Mouse (Mus musculus) kidney, postnatal 10 days (tissue): ENCODE results near the gene Hpca.

Experiments used
- DNase-seq: peaks from one replicate; pipeline ENCODE4 v3.0.0; 2021; ENCODE audit warnings: mixed read lengths

The Hpca gene

DNA sequence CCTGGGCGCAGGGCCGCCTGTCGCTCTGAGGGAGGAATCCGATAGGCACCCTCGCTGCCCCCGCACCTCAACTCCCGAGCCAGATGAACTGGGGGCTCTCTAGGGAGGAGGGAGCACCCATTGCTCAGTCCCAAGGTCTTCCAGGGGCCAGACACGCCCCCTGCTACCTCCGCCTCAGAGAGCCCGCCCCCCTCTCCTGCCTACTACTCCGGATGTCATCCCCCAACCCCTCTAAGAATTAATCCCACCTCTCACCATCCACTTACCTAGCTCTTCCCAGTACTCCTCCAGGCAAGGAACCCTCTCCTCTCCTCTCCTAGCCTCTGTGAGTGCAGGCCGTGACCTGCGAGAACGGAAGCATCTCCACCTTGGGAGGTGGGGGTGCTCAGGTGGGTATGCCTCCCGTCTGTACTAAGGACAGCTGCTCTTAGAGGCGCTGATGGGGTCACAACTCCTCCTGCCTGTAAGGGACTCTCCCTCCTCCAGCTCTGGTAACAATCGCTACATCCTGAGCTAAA is at the start of gene Hpca:
TSS of gene Hpca (minus strand) at position 468 of the 518 bp plus-strand sequence.
- no peak for DNase-seq

DNA sequence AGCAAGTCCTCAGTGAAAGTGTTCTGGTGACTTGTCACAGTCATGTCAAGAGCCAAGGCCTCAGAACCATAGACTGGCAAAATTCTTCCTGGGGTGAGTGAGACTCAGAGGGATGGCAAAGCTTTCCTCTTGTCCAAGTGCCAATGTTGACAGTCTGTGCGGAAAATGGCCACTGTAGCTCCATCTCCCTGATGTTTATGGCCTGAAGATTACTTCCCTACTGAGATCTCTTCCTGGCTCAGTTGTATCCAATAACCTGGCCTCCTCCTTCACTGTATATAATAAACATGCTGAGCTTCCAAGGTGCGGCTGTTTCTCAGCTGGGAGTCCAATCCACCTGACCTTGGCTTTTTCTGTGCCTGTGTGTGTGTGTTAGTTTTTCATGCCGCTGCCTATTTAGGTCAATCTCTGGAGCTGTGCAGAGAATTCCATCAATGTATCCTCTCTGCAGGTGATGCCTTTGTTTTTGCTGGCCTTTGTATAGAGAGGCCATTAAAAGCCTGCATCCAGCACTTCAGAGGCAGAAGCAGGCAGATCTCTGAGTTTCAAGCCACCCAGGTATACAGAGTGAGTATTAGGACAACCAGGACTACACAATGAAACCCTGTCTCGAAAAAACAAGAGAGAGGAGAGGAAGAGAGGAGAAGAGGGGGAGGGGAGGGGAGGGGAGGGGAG is 39.9 kb upstream of the Hpca start:
- no peak for DNase-seq

DNA sequence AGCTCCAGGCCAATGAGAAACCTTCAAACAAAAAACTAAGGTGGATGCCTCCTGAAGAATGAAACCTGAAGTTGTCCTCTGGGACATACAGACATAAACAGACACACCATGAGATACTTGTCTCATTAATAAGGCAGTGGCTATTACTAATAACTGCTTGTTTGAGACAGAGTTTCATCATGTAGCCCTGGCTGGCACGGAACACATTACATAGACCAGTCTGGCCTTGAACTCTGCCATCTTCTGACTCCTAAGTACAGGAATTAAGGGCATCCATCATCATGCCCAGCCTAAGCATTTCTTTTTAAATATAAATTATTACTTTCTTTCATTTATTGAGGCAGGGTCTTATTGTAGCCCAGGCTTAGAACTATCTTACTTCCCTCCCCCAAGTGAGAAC is 39.2 kb upstream of the Hpca start:
- DNase-seq: no peak

DNA sequence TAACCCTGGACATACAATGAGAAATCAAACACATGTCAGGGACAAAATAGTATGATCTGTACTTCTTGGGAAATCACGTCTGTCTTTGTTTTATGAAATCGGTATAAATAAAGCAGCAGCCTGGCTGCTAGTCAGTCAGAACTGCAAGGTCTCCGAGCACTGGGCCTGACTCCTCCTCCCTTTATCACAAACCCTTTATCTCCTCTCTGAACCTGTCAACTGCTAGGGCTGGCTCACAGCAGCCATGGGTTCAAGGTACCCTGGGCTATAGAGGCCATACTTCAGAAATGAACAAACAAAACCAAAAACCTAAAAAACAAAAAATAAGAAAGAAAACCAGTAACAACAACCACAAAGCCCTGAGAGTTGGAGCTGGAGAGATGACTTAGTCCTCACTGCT is 36.7 kb upstream of the Hpca start:
- DNase-seq: no peak

DNA sequence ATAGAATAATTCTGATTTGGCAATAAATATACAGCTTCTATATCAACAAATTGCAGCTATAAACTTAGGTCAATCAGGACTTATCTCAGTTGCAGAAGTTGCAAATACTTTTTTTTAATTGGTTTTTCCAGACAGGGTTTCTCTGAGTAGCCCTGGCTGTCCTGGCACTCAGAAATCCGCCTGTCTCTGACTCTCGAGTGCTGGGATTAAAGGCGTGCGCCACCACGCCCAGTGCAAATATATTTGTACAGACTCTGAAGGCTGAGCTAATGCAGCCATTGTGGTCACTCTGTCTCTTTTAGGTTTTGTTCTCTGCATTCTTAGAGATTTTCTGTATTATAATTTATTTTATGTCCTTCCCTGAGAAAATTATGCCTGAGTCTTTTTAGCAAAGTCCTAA is 35.7 kb upstream of the Hpca start:
- DNase-seq: no peak

DNA sequence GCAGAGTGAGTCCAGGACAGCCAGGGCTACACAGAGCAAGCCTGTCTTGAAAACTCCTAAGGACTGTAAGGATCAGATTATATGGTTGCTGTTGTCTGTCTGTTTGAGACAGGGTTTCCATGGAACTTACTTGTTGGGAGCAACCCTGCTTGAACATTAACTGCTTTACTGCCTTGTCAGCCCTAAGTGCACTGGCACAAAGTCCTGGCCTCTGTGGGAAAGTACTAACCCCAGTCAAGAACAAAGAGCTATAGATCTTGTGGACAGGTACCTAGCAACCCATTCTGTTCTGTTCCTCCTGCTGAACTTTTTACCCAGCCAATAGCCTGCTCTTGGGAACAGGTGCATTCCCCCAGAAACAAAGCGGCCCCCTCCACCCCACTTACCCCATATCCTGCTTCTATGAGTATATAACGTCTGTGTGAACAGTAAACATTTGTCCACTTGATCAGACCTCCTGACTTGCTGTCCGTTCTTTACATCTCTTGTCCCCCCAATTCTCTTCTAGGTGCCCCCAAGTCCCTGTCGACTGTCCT is 29.5 kb upstream of the Hpca start:
- no peak for DNase-seq

DNA sequence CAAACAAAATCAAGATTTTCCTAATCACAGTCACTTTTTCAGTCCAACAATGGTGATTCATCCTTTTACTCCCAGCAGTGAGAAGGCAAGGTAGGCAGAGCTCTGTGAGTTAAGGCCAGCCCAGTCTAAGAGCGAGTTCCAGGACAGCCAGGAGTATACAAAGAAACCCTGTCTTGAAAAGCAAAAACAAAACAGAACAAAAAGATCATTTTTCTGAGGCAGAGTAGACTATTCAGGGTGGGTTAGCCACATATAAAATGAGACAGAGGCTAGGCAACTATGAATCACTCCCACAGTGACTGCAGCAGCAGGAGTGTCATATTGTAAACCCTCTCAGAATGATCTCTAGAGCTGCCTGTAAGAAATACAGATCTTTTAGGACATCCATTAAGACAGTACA is 27.5 kb upstream of the Hpca start:
- DNase-seq: no peak

DNA sequence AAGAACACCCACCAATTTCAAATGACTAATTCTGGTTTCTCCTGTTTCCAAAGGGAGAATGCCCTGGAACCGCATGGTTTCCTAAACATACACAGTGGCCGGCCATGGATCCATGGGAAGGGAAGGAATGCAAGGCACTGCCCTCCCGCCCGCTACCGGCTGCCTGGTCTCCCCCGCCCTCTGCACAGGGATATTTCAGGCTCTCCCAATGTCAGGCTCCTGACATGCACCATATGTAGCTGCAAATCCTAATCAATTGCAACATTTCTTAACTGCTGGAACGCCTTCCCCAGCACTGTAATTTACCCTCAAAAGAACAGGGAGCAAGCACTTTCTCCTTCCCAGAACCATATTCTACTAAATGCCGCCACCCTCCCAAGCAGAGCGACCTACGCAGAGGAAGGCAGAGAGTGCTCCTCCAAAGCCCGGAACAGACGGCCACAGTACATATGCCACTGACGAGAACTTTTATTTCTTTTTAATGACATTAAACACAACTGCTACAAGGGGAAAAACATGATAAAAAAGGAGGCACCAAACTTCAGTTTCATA is 25.8 kb upstream of the Hpca start:
- no peak for DNase-seq

DNA sequence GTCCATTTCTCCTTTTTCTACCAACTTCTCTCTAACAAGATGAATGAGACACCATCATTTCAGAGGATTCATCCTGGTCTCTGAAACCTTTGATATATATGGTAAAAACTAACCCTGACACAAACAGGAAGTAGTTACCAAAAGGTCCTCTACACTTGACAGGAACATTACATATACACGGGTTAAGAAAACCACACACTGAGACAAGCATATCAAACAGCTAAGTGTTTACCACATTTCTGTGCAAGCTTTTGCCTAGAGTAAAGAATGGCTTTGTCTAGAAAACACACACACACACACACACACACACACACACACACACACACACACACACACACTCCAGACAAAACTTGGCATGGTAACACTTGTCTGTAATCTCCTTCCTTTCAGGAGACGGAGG is 24.6 kb upstream of the Hpca start:
- DNase-seq: no peak

DNA sequence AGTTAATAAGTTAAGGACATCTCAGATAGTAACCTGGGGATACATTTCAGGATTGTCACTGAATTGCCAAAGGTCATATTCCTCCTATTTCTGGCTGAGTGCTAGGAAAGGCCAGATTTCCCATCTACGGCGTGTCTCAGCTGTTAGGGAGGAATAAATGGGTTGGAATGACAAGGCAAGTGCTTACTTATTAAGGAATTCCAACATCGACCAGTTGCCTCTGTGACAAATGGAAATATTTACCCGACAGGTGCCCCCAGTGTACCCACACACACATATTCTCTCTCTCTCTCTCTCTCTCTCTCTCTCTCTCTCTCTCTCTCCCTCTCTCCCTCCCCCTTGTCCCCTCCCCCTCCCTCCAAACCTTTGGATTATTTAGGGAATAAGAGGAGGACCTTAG is 24.1 kb upstream of the Hpca start:
- DNase-seq: no peak

DNA sequence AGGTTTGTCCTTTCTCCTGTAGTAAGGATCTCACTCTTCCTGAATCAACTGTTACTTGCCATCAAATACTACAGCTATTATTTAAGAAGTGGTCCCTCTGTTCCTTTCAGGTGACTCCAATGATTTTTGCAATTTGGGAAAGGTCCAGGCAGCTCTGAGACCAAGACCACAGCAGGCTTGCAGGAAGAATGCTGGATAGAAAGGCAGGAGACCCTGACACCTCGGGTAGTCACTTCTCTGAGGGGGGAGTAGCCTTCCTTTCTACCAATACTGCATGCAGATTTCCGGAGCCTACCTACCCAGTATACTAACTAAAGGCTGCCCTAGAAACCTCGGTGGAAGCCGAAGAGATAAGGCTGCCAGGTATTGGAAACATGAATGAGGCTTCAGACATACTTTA is 23.6 kb upstream of the Hpca start:
- DNase-seq: no peak

DNA sequence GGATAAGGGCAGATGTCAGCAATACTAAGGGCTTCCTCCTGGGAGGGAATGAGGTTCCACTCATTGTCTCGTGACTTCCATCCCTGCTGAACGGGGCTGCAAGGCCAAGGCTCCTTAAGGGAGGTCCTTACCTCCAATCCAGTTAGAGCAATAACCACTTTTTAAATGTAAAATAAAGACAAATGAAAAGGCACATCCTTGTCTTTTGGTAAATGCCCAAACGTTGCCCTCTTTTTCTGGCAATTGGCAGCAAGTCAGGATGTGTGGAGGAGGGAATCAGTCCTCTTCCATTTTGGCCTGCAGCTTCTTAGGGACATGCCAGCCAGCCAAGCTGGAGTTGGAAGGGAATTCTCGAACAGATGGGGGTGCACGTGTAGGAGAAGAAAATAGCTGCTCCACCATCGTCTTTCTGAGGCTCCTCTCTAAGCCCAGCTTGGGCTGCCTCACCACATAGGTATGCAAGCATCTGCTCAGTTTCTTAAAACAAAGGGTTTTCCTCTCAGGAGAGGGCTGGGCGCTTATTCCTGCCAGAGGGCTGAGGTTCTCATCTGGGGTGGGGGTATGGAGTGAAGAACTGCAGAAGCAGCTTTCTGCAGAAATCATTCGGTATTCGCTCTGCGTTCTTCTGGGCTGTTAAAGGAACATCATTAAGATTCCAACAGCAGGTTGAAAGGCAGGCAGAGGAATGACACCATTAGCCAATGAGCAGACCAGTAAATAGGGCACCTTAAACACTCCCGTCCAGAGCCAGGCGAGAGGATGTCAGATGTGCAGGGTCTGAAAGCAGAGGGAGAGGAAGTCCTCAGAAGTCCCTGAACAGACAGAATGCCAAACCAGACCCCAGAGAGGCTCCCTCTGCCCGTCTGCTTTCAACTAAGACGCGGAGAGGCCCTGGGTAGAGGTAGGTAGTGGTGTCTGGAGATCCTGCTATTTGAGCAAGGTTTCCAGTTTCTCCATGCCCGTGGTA is 22.8 kb upstream of the Hpca start:
- no peak for DNase-seq

DNA sequence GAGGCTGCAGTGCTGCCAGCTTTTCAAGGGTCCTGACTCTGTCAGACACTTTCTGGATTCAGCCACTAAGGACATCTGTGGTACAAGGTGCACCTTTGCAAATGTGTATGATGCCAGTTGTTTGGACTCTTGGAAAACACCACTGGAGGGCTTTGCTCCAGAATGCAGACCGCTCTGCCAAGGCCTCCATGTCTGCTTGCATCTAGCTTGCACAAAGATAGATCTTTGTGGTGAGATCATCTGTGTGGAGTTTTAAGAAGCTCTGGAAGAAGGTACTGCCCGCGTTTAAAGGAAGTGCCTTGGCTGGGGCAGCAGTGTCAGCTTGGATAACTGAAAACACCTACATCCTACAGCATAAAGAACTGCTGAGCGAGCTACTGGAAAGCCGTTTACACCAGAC is 21.7 kb upstream of the Hpca start:
- DNase-seq: no peak

DNA sequence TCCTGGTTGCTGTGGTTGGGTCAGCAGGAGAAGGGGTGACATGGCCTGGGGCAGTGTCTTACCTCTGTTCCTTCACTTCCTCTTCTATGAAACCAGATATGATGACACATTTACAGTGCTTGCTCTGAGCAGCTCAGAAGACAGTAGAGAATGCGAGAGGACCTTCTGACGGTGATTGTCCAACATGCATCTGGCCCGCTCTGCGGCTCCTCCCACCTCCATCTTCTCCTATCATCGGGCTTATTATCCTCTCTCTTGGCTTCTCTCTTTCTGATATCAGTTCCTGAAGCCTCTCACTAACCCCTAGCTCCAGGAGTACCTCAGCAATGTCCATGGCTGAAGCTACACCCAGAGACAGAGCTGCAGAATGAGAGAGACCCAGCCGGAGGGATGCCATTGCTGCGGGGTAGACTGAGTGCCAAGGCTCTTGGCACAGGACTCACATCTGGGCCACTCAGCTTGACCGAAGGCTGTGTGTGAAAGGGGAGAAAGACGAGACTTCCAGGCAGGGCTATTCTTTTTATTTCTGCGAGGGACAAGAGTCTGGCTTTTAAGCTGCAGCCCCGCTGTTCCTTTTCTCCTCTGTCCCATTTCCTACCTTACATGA is 20.7 kb upstream of the Hpca start:
- DNase-seq: no peak

DNA sequence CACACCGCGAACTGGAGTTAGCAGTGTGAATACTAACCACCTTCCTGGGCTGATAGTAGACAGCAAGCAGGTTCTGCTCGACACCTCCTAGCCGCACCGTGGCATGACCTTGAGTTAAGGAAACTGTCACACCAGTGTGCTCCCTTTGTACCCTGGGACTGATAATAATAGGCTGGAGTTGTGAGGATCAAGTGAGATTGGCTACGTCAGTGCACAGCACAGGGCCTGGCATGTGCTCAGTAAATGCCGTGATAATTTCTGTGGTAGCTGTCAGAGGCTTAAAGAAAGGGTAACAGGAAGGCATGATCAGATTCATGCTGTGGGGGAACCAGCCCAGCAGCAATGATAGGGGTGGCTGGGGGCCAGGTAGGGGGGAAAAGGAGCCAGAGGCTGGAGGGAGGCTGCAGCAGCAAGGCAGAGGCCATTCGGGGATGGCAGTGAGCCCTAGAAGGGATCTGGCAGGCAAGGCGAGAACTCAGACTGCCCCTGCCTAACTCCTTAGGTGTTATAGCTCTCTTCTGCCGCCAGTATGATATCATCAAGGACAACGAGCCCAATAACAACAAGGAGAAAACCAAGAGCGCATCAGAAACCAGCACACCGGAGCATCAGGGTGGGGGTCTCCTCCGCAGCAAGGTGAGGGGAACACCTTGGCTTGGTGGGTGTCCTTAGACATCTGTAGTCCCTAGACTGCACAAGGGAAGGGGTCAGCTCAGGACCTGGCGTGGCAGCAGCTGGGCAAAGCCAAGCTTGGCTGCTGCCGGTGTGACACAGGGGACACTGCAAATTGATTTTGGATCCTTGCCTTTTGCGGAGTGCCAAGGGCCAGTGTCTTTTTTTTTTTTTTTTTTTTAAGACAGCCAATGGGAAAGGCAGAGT is 20.0 kb upstream of the Hpca start:
- no peak for DNase-seq

DNA sequence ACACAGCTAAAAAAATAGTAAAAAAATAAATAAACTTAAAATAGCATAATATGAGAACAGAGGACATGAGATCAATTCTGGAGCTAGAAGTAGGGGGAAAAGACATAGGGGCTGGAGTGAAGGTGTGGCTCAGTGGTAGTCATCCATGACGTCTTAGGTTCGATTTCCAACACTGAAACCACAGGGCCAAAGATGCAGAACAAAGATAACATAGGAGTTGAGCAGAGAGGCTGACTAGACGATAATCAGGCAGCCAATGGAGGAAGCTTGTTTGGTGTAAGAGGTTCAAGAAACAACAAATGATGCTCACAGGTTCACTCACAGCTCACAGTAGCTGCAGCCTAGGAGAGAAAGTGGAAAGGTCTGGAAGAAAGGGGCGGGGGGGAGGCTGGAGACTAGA is 19.0 kb upstream of the Hpca start:
- DNase-seq: no peak

DNA sequence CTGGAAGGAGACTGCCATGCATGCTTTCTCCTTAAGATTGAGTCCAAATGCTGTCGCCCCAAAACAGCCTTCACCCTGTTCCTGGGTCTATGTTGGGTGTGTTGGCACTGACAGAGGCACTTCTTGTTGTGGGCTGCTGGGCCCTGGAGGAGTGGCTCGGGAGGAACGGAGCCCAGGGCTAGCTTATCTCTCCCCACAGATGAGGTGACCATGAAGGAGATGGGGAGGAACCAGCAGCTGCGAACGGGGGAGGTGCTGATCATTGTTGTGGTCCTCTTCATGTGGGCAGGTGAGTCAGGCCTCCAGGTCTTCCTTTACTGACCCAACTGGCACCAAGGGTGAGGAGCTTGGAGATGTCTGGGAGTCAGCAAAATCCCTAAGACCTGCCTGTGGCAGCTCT is 17.8 kb upstream of the Hpca start:
- DNase-seq: no peak

DNA sequence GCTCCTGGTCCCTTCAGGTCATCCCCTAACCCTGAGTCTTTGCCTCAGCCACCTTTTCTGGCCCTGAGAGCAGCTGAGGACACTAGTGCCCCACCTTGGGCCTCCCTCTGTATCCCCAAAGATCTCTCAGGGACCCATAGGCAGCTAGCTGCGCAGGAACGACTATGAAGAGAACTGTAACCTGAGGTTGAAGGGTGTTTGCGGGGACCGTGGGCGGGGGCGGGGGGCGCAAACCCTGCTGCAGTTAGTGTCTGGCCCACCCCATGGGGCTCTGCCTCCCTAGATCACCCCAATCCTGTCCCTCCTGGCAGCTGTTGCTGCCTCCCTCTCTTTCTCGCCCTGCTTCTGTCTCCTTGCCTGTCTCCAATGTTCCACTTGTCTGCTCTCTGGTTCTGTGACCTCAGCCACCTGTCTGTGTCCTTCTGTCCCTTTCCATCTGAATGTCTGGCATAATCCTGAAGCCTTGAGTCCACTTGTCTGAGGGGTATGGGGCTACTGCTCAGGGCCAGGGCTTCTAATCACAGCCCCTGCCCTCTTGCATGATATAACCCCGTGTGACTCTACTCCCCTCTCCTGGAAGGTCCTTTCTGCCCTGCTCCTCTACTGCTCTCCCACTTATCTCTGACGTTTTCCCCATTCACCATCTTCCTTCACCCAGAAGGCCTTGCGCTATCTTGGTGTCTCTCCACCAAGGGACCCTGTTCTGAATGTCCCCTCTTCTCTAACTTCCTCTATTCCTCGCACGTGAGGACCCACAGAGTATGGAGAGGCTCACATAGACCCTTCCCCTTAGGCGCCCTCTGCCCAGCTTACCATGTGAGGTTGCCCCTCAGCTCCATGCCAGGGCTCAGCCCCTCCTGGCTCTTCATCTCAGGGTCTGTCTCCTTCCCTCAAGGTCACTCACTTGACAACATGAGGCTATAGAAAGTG is 15.8 kb upstream of the Hpca start:
- DNase-seq: peak; percentile 5

DNA sequence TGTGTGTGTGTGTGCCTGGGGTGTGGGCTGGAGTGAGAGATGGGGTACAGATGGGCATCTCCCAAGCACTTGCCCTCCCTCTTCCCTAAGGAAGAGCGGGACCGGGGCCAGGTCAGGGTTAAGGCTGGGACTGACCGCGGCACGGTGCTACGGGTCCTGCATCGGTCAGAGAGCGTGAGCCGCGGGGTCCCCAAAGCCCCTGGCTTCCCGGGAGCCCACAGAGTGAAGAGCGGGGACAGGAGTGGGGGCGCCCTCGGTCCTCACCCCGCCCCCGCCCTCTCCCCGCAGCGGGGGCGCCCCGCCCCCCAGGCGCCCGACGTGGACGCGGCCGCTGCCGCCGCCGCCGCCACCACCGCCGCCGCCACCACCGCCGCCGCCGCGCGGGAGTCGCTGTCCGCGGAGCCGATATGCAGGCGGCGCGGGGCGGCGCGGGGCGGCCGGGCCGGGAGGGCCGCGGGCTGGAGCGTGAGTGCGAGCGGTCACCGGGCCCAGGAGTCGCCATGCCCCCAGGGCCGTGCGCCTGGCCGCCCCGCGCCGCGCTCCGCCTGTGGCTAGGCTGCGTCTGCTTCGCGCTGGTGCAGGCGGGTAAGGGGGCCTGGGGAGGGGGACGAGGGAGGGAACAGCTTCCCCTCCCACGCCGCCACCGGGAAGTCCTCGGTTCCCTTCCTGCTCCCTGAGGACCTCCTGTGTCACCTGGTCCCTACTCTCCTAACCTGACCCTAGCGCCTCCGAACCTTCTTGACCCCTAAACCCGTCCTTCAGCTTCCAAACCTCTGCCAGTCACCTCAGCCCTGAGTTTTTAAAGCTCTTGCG is 14.9 kb upstream of the Hpca start, which contains the start of gene Fndc5:
TSS of gene Fndc5 (plus strand) at position 421 of the 813 bp plus-strand sequence.
- peak; percentile 53 for DNase-seq

DNA sequence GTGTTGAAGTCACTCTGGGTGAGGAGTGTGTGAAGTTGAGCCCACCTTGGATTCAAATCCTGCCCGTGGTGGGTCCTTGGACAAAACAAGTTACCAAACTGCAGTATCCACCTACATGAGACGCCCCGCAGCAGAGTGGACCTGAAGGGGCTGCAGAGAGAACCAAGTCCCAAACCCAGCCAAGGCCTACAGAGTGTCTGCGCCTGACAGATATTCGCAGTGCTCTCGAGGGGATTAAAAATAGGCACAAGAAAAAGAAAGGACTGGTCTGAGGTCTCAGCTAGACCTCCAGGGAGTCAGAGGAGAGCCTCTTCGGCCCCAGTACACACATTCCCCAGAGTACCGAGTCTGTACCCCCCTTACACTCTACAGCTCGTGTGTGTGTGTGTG is 14.3 kb upstream of the Hpca start:
- peak; percentile 14 for DNase-seq
